Mouse (Mus musculus) retina, postnatal 7 days (tissue): ENCODE measurements at regions not wholly inside any gene's neighbourhood (a gene's known extent, or its start where the extent isn't known, plus 50 kb on each side); places are given as distances from the start of the nearest gene placed in this dataset.

ENCODE experiments used
- DNase-seq: peaks from one replicate; pipeline ENCODE4 v3.0.0-alpha.2; 2012; ENCODE audit warnings: low read depth, low spot score

DNA sequence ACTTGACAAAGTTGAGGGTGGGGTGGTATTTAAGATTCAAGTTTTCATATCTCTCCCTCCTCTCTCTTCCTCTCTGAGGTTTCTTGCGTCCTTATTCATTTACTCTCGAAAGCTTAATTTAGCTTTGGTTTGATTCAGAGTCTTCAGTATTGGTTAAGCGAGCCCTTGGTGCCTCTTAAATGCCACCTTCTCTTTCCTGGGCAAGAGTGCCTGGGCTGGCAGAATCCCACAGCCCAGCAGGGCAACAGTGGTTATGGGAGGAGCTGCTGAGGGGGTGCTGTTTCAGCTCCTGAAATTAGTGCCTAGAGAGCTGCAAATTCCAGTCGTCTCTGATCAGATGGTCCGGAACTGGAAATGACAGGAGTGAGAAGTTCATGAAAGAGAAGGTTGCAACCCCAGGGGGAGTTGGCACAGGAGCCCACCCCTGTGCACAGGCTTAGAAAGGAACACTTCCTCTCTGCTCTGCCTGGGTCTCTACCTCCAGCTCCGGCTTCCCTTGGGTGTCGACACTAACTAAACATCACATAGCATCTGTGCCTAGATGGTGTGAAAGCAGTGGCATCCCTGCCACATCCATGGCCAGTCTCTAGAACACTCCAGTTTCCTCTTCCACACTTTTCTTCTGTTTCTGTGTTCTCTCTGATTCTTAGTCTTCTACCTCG is 125.2 kb upstream of the Tent5a start:
- no peak for DNase-seq

DNA sequence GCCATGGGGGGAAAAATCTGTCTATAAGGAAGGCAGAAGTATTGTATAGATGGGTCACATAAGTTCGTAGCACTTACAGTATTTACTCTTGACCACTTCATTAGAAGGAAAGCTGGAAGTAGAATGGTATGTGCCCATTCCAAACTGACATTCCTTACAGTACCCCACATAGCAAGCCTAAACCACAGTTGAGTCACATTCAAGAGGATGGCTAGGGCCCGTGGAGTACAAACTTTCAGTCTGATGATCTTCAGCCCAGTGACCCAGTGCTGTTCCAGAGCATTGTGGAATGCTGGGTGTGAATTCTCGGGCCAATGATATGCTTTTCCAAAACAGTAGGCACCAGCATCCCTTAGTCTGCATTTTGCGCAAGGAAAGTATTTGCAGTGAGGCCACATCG is 124.2 kb upstream of the Tent5a start:
- DNase-seq, result no peak

DNA sequence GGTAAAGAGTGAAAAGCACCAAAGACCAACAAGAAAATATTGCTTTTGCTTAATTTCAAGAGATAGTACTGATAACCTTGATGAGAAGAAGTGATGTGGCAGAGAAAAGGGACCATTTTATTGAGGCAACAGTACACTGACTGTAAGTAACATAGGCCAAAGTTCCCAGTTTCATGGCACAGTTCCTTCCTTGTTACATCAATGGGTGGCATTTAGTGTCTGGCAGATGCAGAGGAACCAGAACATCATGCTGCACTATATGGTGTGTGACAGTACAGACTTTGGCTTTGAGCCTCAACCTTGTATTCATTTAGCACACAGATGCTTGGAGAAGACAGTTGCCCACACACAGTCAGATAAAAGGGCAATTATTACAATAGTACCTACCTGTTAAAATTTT is 123.7 kb upstream of the Tent5a start:
- DNase-seq, result no peak

DNA sequence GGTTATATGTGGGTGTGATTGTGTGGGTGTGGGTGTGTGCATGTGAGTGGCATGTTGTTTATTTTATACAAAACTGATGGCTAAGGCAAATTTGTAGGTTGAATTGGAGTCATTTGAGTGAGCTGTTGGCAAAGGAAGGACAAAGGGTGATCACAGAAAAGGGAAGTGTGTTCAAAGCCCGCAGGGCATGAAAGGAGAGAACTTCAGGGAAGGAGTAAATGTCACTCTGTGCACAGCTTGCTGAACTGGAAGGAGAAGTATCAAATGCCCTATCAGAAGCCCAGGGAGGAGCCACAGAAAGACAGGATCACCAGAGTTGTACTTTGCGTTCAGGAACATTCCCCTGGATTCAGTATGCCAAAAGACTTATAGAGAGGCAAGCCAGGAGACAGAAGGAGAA is 122.3 kb upstream of the Tent5a start:
- DNase-seq, result no peak

DNA sequence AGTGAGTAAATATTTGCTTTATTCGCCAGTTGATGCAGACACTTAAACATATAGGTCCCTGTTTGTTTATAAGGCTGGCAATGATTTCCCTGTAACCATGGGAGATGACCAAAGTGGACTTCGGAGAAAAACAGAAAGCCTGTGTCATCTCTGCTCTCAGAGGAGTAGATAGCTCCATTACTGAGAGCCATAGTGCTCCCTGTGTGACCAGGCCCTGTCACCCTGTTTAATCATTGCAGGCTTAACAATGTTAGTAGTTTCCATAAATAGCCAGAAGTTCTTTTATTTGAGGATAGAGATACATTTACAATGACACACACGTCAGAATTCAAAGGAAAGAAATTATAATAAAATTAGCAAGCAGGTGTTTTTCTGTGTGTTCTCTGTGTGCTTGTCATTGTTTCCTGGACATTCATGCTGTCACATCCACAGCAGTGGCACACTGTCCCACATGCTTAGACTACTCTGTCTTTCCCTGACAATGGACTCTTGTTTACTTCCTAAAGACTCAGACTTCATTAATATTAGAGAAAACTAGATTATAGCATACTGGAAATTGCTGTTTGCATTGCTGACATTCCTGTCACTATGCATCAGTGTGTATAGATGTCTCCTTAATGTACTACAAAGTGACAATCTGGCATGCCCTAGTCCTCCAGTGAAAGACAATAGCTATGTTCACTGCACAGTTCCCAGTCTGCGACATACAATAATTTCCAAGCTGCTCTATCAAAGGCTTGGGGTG is 115.8 kb upstream of the Tent5a start:
- no peak for DNase-seq

DNA sequence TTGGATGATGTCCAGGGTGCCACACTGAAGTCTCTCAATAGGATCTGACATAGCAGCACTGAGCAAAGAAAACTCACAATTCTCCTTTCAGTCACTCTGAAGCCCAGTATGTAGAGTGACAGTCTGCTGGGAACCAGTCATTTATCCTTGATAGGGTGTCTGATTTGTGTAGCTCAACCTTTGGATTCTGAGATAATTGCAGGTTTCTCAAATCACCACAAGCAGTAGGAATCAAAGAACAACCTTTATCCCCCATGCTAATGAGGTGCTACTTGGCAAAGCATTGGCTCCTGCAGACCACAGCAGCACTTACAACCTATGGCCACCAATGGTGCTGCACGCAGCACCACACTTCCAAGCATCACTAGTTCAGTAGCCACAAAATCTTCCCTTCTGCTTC is 112.5 kb upstream of the Tent5a start:
- DNase-seq, result no peak

DNA sequence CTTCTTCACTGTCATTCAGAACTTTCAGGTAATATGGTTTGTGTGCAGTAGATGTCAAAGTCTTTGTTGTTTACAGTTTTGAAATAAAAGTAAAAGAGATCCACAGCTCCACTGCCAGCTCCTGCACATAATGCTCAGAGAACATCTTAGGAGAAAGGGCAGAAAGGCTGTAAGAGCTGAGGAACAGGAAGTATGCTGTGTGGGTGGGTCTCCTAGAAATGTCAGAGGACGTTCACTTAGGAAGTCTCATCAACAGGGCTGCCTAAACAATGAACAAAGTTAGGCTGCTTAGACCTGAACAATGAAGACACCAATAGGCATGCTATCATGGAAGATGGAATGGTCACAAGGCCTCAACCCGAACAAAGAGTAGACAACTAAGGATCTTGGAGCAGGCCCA is 105.1 kb upstream of the Tent5a start:
- no peak for DNase-seq

DNA sequence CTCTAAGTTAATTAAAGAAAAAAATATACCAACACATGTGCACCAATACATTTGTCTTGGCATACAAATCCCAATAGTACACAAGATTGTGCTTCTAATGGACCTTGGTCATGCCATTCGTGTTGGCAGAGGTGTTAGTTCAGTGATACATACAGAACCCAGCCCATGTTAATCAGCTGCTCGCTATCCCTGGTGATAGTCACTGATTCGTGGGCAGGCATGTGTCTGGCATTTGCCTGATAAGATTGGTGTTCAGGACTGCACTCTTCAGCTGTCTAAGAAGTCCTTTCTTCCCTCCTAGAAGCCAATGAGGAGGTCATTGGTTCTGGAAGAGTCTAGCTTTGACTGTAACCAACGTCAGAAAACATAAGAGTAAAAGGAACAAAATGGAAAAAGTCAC is 99.7 kb upstream of the Tent5a start:
- no peak for DNase-seq

DNA sequence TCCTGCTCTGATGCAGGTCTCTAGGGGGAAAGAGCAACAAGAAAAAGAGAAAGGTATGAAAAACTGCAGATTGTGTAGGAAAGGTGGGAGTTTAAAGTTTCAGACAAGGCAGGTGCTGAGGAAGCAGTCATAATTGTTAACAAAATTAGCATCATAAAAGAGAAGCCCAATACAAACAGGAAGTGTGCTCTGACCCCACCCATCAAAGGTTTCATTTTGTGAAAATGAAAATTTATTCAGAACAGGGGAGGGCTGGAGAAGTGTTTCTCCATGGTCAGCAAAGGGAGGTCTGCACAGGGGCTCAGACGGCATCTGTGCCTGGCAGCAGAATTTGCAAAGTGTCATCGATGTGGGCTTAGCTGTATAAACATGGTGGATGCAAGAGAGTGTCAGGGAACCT is 96.8 kb upstream of the Tent5a start:
- no peak for DNase-seq

DNA sequence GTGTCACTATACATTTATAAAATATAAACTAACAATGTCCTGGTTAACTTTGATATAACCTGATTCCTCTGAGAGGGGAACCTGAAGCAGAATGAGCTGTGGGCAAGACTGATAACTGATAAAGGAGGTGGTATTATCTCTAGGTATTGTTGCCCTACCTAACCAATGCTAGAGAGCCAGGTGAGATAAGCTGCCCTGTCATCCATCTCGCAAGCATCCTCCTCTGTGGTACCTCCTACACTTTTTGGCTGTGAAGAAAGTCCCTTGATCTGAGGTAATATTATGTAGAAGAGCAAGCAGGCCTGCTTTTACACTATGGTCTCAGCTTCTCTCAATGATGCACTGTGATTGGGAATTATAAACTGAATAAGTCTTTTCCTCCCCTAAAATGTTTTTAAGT is 87.2 kb upstream of the Tent5a start:
- DNase-seq, result no peak

DNA sequence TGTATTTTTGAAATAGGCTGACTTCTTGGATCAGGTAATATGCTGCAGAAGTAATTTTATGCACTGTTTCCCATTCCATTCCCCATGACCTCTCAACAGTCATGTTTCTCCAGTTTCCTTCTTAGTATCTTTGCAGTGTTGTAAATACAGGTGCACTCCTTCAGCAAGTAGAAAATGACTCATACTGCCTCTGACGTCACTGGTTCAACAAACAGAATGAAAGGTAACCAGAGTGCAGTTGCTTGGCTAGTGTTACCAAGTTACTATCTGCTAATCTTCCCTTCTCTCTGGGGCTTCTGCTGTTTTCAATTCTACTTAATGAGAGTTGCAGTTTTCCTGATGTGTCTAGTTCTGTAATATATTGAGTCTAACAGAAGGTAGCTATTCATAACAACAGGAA is 86.7 kb upstream of the Tent5a start:
- DNase-seq, result no peak

DNA sequence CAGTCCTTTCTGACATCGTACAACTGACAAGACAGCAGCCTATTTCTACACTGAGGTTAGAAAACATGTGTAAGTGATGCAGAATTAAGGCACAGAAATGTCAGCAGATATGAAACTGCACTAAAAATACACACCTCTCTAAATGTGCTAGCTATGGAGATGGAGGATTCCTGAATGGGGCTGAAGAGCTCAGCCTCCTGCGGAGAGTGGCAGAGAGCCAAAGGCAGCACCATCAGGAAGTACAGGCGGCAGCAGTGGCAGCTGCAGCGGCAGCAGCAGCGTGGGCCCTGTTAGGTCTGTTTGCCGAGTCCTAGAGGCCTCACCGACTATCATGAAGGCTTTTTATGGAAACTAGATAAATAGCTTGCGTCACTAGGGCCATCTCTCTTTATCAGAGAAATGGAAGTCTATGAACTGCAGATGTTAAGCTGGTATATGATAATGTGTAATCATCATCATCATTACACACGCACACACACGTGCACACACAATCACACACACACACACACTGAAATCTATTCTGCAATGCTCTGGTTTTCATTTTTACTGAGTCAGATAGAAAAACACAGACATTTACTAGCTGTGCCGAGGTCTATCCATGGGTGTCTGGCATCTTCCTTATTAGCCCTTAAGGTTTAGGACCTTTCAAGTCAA is 83.6 kb upstream of the Tent5a start:
- no peak for DNase-seq

DNA sequence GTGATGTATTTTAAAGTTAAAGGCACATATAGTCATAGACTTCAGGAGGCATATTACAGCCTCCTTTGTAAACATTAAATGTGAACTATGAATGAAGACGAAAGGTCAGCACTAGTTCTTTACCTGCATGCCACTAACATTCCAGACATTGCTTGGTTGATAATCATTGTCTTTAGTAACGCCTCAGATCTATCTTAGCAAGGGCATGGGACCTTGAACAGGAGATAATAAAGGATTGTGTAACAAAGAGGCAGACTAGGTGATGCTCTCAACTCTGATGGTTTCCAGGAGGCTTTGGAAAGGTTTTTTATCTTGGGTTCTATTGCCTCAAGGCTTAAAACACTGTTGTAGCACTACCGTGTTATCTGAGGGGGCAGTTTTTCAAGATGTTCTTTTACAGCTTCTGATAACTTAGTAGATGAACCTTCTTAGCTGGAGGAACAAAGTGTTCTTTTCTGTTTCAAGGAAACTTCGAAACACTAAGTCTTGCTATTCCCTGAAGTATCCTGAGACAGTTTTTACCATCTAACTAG is 82.9 kb upstream of the Tent5a start:
- DNase-seq, result no peak

DNA sequence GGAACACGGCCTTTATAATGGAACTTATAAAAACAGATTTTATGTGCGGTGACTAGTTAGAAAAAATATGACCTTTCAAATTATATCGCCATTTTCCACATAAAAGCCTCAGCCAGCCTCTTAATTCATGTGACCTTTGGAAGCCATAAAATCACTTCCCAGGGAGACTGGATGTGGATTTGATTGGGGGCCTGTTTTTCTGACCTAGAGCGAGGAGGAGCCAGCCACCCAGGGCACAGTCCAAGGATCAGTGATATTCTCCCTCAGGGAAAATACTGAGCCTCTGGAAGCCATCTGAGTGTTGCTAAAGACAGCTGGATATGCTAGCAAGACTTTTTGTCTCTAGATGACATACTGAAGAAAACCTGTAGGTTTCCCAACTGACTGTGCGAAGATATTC is 81.3 kb upstream of the Tent5a start:
- no peak for DNase-seq

DNA sequence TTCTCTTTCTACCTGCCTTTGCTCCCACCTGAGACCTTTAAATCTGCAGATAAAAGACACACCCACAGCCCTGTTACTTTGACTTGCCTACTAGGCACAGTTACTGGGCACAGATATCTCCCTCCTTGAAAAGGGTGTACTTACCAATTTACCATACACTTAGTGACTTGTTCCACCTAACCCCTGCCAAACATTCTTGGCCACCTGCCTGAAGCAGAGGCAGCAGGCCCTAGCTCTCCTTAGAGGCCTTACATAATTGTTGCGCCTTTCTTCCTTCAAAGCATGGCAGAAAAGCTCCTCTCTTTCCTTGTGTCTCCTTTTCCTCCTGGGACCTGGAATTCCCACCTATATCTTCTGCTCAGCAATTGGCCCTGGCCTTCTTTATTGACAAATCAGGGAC is 80.4 kb upstream of the Tent5a start:
- DNase-seq, result no peak

DNA sequence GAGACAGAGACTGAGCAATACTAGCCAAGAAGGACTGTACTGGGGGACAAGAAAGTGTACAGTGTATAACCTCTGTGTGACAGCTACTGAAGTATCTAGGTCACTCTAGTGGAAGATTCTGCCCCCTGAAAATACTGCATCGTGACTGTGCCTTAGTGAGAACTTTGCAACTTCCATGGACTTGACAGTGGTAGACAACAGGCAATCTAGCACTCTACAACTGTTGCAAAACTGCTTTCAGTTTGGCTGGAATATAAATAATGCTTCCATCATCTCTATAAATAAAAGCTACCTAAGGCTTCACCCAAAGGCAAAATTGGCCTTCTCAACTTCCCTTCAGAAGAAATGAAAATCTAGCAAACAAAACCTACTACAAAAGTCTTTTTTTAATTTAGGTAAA is 74.6 kb upstream of the Tent5a start:
- no peak for DNase-seq

DNA sequence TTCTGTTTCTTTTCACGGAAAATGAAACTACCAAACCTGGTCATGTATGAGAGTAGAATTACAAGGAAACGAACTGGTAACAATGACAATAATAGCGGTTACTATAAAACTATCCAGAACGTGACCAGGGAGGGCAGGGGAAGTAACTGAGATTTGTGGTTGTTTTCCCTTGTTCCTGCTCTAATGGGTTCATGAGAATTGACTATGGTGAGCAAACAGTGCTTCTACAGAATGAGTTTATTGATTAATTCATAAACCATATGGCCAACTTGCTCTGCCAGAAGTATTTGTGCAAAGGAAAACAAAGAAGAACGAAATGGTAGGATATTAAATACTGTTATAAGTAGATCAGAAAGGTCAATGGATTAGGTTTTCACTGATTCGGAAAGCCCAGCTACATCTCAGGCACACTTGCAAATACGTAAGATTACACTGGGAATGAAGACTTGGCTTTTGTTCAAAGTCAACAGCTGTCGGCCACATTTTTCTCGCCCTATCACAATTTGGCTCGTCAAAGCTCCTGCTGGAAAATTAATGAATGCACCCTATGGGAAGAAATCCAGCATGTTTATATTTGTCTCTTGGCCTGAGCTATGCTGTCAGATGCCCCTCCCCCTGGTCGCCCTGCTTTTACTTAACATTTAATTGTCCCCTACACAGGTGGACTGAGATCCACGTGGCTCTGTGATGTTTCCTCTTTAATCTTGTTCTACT is 73.6 kb upstream of the Tent5a start:
- DNase-seq, result no peak

DNA sequence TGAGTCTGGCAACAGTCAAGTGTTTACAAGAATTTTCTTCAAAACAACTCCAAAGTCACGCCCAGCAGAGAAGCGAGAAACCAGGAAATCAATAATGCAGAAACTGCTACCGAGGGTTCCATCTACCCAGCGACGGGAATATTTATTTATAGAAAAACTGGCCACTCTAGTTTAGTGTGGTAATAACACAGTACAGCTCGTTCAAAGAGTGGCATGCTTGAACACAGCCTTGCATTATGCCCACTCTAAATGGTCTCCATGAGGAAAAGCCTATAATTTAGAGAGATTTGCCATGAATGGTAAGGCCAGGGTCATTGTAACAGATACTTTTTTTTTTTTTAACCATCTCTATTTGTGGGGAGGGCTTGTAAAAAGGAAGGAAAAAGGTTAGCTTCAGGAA is 67.8 kb upstream of the Tent5a start:
- no peak for DNase-seq

DNA sequence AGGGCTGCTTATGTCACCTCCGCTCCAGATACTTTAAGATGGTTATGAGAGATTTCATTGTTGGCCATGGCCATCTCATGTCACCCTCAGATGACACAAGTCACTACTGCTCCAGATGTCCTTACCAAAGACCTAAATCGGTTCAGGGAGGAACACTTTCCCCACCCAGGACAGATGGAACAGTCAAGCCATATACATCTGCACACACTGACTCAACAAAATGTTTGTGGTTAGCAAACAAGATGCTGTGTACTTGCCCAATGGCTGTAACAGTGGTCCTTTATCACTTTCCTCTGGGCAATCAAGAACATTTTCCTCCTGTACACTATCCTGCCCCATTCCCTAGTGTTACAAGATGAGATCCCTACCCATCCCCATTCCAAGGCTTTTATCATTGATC is 64.1 kb upstream of the Tent5a start:
- no peak for DNase-seq

DNA sequence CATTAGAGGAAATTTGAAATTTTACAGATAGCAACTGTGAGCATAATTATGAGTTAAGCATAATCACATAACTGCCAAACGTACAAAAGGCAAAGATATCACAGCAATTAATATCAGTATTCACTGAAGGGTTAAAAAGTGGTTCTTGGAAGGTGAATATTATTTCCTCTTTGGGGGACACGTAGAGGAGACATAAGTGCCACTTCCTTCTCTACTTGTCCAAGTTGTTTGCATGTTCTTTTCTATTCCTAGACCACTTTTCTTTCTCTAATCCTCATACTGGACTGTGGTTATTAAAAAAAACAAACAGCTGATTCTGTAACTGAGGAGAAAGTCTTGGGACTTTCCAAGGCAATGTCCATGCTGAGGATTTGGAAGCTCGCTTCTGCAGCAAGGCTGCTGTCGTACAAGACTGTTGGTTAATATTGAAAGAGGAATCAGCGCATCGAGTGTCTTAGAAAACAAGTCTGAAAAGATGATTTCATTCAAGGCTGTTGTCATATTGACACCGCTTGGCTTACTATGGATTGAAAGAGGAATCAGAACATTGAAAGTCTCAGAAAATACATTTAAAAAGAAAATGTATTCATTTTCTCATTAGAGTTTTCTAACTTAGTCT is 61.7 kb upstream of the Tent5a start:
- DNase-seq, result no peak

DNA sequence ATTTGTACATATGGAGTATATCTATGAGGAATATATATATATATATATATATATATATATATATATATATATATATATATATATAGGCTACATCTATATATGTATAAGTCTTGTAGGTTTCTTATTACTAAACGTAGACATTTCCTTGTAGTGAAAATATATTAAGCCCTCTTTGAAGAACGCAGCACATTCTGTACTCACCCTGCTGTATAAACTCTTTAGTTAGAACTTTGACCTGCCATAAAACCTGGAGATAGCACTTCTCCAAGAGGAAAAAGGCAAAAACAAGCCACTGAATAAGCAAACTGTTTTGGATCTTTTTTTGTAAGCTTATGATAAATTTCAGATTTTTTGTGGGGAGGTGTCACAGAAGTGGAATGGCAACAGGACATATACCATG is 55.3 kb upstream of the Tent5a start:
- DNase-seq, result no peak

DNA sequence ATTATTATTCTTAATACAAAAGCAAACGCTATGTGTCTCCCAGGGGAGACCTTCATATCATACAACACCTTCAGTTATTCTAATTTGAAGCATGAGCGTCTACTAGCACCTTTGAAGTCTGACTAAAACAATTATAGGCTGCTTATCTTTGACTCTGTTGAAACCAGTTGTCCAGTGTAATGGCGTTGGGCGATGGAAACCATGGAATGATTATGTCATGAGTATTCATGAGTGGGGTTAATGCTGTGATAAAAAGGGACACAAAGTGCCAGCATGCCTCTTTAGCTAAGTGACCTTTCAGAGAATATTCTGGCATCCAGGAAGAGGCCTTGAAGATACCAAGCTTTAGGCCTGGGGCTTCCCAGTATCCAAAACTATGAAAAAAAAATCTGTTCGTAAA is 53.6 kb upstream of the Tent5a start:
- DNase-seq, result no peak
